Mouse (Mus musculus) heart, embryonic 11.5 days (tissue): ENCODE data around the gene Cfap44. TPM values are rescaled to one million over a fixed set of nuclear protein-coding genes. Genes with fewer than 3 reads are reported as not detected.

Experiments used
- ATAC-seq: fragments of 200-750 bp; cut with Nextera tagmentation; replicated peaks from 2 replicates; pipeline ENCODE4 v1.8.0; 2017; ENCODE audit warnings: moderate library complexity; ENCODE audit not compliant: insufficient number of reproducible peaks, low FRiP score, low TSS enrichment
- H3K27ac ChIP-seq: fragments of 300-500 bp; sonication (generic); 2 replicates; pipeline ENCODE4 v1.5.1; 2014; ENCODE audit warnings: mild to moderate bottlenecking, low read depth, low read length
- H3K27me3 ChIP-seq: fragments of 300-500 bp; sonication (generic); 2 replicates; pipeline ENCODE4 v1.6.1; 2014; ENCODE audit warnings: mild to moderate bottlenecking, low read length, mixed read lengths; ENCODE audit not compliant: control insufficient read depth, insufficient read depth
- H3K36me3 ChIP-seq: fragments of 300-500 bp; sonication (generic); 2 replicates; pipeline ENCODE4 v1.6.1; 2014; ENCODE audit warnings: mild to moderate bottlenecking, low read length, moderate library complexity, mixed read lengths; ENCODE audit not compliant: control insufficient read depth, insufficient read depth
- H3K4me1 ChIP-seq: fragments of 300-500 bp; sonication (generic); 2 replicates; pipeline ENCODE4 v1.6.1; 2014; ENCODE audit warnings: low read length; ENCODE audit not compliant: control insufficient read depth, insufficient read depth
- H3K4me2 ChIP-seq: fragments of 300-500 bp; sonication (generic); 2 replicates; pipeline ENCODE4 v1.6.1; 2014; ENCODE audit warnings: mild to moderate bottlenecking, moderate library complexity
- H3K4me3 ChIP-seq: fragments of 300-500 bp; sonication (generic); 2 replicates; pipeline ENCODE4 v1.5.1; 2014; ENCODE audit warnings: low read depth, low read length
- H3K9ac ChIP-seq: fragments of 300-500 bp; sonication (generic); 2 replicates; pipeline ENCODE4 v1.6.1; 2014; ENCODE audit warnings: mild to moderate bottlenecking, low read depth, low read length, moderate library complexity
- H3K9me3 ChIP-seq: fragments of 300-500 bp; sonication (generic); replicated peaks from 2 replicates; pipeline ENCODE4 v1.6.1; 2016; ENCODE audit warnings: low read length; ENCODE audit not compliant: control insufficient read depth
- WGBS: fragments of 180-500 bp; shearing (Covaris S2); extraction: QIAGEN DNeasy Blood & Tissue Kit; methylation state at CpG from one replicate; pipeline ENCODE4 v1.1.7; 2014; ENCODE audit not compliant: insufficient replicate concordance; 5-methylcytosine and 5-hydroxymethylcytosine counted together
- polyA plus RNA-seq: library from polyadenylated mRNA; unstranded; fragments of >200 nt; fragmentation: Nextera tagmentation; extraction: Ambion mirVana; gene quantifications from 2 replicates; pipeline ENCODE4 v1.2.1, GENCODE M21; 2014

Cfap44 gene
- polyA plus RNA-seq, result 0.37 TPM in 1 of 2 replicates, not detected in the other

DNA sequence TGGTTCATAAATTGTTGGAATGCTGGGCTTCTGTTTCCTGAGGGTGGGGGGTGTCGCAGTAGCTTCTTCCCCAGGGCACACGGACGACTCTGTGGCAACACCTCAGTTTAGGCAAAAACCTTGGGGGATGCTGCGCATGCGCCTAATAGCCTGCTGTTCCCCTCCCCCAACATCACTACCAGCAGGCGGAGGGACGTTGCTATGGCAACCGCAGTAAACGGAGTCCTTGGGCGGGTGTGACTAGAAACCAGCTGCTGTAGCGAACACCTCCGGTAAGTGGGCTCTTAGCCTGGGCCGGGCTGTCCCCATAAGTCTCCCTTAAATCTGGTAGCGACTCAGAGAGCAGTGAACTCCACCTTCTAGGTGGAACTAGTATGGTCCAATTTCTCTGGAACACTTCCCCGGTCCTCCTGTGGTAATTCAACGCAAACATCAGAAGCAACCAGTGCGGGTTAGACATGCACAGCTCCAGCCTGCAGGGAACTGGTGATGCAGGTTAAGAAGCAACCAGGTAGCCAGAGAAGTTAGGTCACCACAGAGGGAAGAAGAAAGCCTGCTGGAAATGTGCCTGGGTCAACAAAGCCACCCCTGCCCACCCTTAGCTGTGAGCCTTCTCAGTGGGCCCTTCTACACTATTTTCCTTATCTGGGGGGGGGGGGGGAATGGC, at the start of gene Cfap44:
Gene Cfap44 (plus strand): TSS at position 220 of the 667 bp plus-strand sequence.
- Histone ChIP-seq H3K9me3 (no peaks in the 10 kb centered on the region), H3K27ac (no peak within 1 kb of the TSS), H3K27me3 (no peaks in the 10 kb centered on the region), H3K4me2 (peak within 1 kb of the TSS; percentile 67), H3K36me3 (no peaks in the 10 kb centered on the region), H3K4me3 (peak within 1 kb of the TSS; percentile 32), H3K4me1 (peaks cover 6% of the 10 kb centered on the region; the same call in 1 of the 2 replicates), H3K9ac (peak within 1 kb of the TSS; percentile 60; the same call in 1 of the 2 replicates)
- 2% methylated on average over 17 of the region's 17 CpGs for WGBS
- ATAC-seq, result peak; percentile 76

DNA sequence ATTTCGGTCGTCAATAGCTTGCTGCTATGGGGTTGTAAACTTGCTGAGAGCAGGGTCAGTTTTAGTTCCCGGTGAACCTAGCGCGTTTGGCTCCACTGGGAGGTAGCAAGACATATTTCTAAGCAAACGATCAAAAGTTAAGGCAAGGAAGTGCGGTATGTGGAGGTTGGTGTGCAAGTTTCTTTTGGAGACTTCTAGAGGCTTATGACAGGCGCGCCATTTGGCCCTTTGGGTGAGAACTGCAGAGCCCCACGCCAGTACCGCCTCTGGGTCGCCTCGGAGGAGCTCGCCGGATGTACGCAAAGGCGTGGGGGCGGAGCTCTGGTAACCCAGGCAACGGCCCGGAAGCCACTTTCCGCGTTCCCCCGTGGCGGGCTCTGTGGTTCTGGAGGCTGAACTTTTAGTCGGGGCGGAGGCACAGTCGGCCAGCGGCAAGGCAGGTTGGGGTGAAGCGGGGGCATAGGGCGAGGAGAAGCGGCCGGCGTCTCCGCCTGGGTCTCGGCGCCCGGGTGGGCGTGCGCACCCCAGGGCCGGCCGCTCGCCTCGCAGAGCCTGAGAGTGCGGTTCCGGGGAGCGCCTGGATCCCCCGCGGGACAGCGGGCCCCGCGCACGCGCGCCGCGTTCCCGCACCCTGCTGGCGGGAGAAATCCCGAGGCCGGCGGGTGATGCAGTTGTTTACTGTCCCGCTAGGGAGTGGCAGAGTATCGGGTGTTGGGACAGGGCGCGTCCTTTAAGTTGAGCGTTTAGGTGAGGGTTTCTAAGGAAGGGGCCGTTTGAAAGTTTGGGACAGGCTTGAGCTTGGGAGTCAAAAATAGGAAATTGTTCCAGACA, 47.3 kb upstream of the Cfap44 start, which contains the start of gene Spice1:
Gene Spice1 (plus strand): TSS at position 51 of the 831 bp plus-strand sequence.
- ATAC-seq, result peak; percentile 98
- WGBS, result under 1% methylated on average over 65 of the region's 67 CpGs

DNA sequence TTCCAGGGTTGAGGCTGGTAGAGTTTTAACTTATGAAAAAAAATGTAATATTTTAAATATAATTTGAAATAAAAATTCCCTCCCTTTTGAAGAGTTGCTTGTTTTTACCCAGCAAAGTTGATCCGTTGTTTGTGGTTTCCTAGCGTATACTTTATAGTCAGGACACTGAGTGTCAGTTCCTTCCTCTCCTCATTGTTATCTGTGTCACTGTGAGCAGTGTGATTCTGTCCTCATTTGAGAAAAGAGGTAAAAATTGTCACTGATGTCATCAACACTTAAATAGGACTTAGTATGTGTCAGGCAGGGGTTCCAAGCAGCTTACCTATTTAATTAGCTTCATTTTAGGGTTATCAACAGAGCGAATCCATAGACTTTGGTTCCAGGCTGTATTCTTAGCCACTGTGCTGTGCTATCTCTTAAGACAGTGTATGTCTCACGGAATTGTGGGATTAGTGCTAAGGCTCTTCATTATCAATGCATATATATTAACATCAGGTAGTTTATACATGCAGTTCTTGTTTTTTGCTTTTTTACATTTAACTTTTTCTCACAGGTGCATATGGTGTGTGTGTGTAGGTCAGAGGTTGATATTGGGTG, 44.7 kb upstream of the Cfap44 start:
- H3K9ac ChIP-seq, result no peak overlapping the region
- no peak for ATAC-seq
- H3K27ac ChIP-seq, result no peak overlapping the region
- no peaks in the 10 kb centered on the region for H3K36me3 ChIP-seq
- H3K9me3 ChIP-seq, result no peaks in the 10 kb centered on the region
- H3K4me2 ChIP-seq, result no peak overlapping the region
- WGBS, result 80% methylated on average over 4 of the region's 4 CpGs
- peaks cover 6% of the 10 kb centered on the region; the same call in 1 of the 2 replicates for H3K4me1 ChIP-seq
- no peak overlapping the region for H3K4me3 ChIP-seq
- H3K27me3 ChIP-seq, result no peaks in the 10 kb centered on the region

More for the DNA sequence above, 47.3 kb upstream of the Cfap44 start, which contains the start of gene Spice1:
- Histone ChIP-seq H3K4me2 (peak within 1 kb of the TSS; percentile 77), H3K9ac (peak within 1 kb of the TSS; percentile 85), H3K36me3 (no peaks in the 10 kb centered on the region), H3K27ac (peak within 1 kb of the TSS; percentile 93), H3K27me3 (no peaks in the 10 kb centered on the region), H3K4me3 (peak within 1 kb of the TSS; percentile 86), H3K9me3 (no peaks in the 10 kb centered on the region), H3K4me1 (peaks cover 6% of the 10 kb centered on the region; the same call in 1 of the 2 replicates)

GRCm38 (mm10) chr16:44356291-44356690, 38.3 kb upstream of the Cfap44 start:
- WGBS, result 51% methylated on average over 7 of the region's 7 CpGs

GRCm38 (mm10) chr16:44357571-44358268, 36.9 kb upstream of the Cfap44 start:
- H3K9ac ChIP-seq, result no peak overlapping the region
- no peak overlapping the region for H3K4me2 ChIP-seq
- H3K4me1 ChIP-seq, result no peaks in the 10 kb centered on the region
- 68% methylated on average over 4 of the region's 4 CpGs for WGBS
- no peaks in the 10 kb centered on the region for H3K27me3 ChIP-seq
- no peaks in the 10 kb centered on the region for H3K9me3 ChIP-seq
- H3K4me3 ChIP-seq, result no peak overlapping the region
- no peak overlapping the region for H3K27ac ChIP-seq
- peaks cover 6% of the 10 kb centered on the region; the same call in 1 of the 2 replicates for H3K36me3 ChIP-seq
- ATAC-seq, result peak; percentile 77; the same call in 1 of the 2 replicates

More at GRCm38 (mm10) chr16:44356291-44356690, 38.3 kb upstream of the Cfap44 start:
- Histone ChIP-seq H3K4me1 (no peaks in the 10 kb centered on the region), H3K27me3 (no peaks in the 10 kb centered on the region), H3K4me2 (no peak overlapping the region), H3K9me3 (no peaks in the 10 kb centered on the region), H3K36me3 (peaks cover 5% of the 10 kb centered on the region; the same call in 1 of the 2 replicates), H3K4me3 (no peak overlapping the region), H3K9ac (no peak overlapping the region), H3K27ac (no peak overlapping the region)
- no peak for ATAC-seq

DNA sequence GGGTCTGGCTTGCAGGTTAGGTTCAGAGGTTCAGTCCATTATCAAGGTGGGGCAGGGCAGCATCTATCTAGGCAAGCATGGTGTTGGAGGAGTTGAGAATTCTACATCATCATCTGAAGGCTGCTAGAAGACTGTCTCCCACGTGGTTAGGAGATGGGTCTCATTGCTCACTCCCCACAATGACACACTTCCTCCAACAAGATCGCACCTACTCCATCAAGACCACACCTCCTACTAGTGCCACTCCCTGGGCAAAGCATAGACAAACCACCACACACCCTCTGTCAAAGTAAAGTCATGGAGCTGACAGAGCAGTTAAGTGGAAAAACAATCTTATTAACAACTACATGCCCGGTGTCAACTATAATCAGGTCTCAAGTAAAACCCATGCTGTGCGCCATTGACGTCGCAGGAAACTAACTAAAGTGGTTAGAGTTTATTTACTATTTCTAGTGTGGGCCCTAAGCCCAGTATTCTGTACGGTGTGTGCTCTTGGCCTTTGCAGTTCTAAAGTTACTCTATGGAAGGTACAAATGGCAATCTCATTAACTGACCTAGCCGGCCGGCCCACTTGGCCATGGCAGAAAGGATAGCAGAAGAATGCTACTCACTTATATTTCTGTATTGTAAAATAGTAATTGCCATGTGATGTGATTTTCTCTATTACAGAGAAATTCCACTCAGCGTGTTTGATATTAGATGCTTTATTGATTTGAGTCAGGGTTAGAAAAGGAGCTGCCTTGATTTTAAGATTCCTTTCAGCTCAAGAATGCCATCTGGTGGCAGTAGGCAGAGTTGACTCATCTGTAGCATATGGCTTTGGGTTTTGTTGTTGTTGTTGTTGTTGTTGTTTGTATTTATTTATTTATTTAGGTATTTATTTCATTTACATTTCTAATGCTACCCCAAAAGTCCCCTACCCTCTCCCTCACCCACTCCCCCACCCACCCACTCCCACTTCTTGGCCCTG, 32.4 kb upstream of the Cfap44 start:
- Histone ChIP-seq H3K4me2 (no peak overlapping the region), H3K4me1 (no peaks in the 10 kb centered on the region), H3K9me3 (no peaks in the 10 kb centered on the region), H3K4me3 (no peak overlapping the region), H3K27me3 (no peaks in the 10 kb centered on the region), H3K9ac (no peak overlapping the region), H3K36me3 (peaks cover 6% of the 10 kb centered on the region; the same call in 1 of the 2 replicates), H3K27ac (no peak overlapping the region)
- WGBS, result 88% methylated on average over 10 of the region's 10 CpGs
- ATAC-seq, result no peak

DNA sequence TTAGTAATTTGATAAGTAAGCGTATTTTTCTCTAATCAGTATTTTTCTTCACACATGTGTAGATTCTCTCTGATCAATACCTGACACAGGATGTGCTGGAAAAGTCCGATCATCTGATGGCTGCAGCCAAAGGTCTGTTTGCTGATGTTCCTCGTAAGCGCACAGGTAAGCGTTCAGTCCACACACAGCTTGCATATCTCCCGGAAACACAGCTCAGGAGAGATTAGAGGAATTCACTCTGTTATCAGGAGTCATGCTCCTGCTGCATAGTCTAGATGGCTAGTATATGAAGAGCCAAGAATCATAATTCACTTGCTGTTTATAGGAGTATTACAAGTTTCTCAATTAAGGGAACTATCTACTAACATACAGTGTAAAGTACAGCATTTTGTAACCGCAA, 29.1 kb upstream of the Cfap44 start:
- 84% methylated on average over 7 of the region's 7 CpGs for WGBS
- ATAC-seq, result no peak

More for the DNA sequence above, 29.1 kb upstream of the Cfap44 start:
- Histone ChIP-seq H3K9me3 (no peaks in the 10 kb centered on the region), H3K9ac (no peak overlapping the region), H3K27ac (no peak overlapping the region), H3K4me1 (no peaks in the 10 kb centered on the region), H3K4me2 (no peak overlapping the region), H3K27me3 (no peaks in the 10 kb centered on the region), H3K36me3 (peaks cover 6% of the 10 kb centered on the region; the same call in 1 of the 2 replicates), H3K4me3 (no peak overlapping the region)
